Comparison of ENCODE assay signal across 8 mouse cellular contexts in genomic region chr12:85704566-85704965, GRCm38 (mm10). TPM values are rescaled to one million over a fixed set of nuclear protein-coding genes. Genes with fewer than 3 reads are reported as not detected.
DNase-seq lines count a peak whose midpoint lies in the region; ATAC-seq lines count a peak whose summit lies in the region.

No protein-coding gene starts in this region.

- H3K4me3 ChIP-seq in kidney, embryonic 15.5 days (replicated peaks), result no peak overlapping the region

- H3K4me2 ChIP-seq in kidney, embryonic 15.5 days, result no peak overlapping the region

- H3K27me3 ChIP-seq in kidney, embryonic 15.5 days, result peaks cover 23% of the 10 kb centered on the region

- no peak for DNase-seq in kidney, postnatal 14 days
- DNase-seq in MEL-GATA-1-ER (ENCODE audit: extremely low read depth, low read depth), result peak; percentile 19
- DNase-seq in retina, embryonic 14.5 days (ENCODE audit: low spot score), result peak; percentile 20
- no peak for DNase-seq in left cerebral cortex, postnatal 36 days (ENCODE audit: low spot score in 2 of 2)
- DNase-seq in kidney, postnatal 36 days, result no peak
- DNase-seq in cerebellum, adult 11 months, result no peak

- H3K9ac ChIP-seq in kidney, embryonic 15.5 days, result no peak overlapping the region

- no peaks in the 10 kb centered on the region for H3K36me3 ChIP-seq in kidney, embryonic 15.5 days

- ATAC-seq in kidney, embryonic 15.5 days (replicated peaks; ENCODE audit: low FRiP score), result no peak
- ATAC-seq in inflammation-experienced regulatory T-cells, adult 6 months, result peak; percentile 34

- intact Hi-C loops in left cerebral cortex, postnatal 36 days (cut with DNase I), result no loop called here

- H3K4me1 ChIP-seq in kidney, embryonic 15.5 days, result peaks cover 19% of the 10 kb centered on the region

- no peaks in the 10 kb centered on the region for H3K9me3 ChIP-seq in kidney, embryonic 15.5 days (replicated peaks)

- peak overlapping the region; percentile 54; the same call in 1 of the 2 replicates for H3K27ac ChIP-seq in kidney, embryonic 15.5 days

- WGBS in kidney, embryonic 15.5 days, result 75% methylated on average over 7 of the region's 7 CpGs

RNA-seq across cellular contexts. Expression of gene Batf, which starts 18.1 kb away (rescaled TPM):
- 3.5 and 4.0 TPM in 2 replicates for polyA plus RNA-seq in kidney, embryonic 15.5 days (2015; fragmentation: Nextera tagmentation; extraction: Ambion mirVana)
- polyA plus RNA-seq in inflammation-experienced regulatory T-cells, adult 6 months (2017; shearing (Covaris generic)), result 100 to 1,000 TPM; 172 to 296 (median 268) TPM
- 1 to 10 TPM in 1 of 2 experiments, under 1 TPM in 1; 0.44 to 1.2 TPM for total RNA-seq in left cerebral cortex, postnatal 36 days (2021)

RNA-seq across cellular contexts. Expression of gene Flvcr2, which starts 41.8 kb away (rescaled TPM):
- polyA plus RNA-seq in kidney, embryonic 15.5 days (2015; fragmentation: Nextera tagmentation; extraction: Ambion mirVana), result 4.2 and 4.4 TPM in 2 replicates
- under 1 TPM; 0.58 to 0.74 (median 0.60) TPM for polyA plus RNA-seq in inflammation-experienced regulatory T-cells, adult 6 months (2017; shearing (Covaris generic))
- 1 to 10 TPM; 2.2 to 2.3 TPM for total RNA-seq in left cerebral cortex, postnatal 36 days (2021)

Comparison
In these comparisons a context has a peak if more than half of its experiments do, and no peak if none do; other contexts are left out.
1. DNase-seq: peak in MEL-GATA-1-ER (single experiment) and retina, embryonic 14.5 days (single experiment); none in kidney, postnatal 14 days (single experiment), left cerebral cortex, postnatal 36 days (0 of 2), kidney, postnatal 36 days (0 of 2) and cerebellum, adult 11 months (single experiment).
2. RNA of gene Batf, which starts 18.1 kb away (polyA plus RNA-seq): 172 to 296 TPM in inflammation-experienced regulatory T-cells, adult 6 months; 3.5 to 4.0 TPM in kidney, embryonic 15.5 days; every median in the first group is over 10 times any median in the second.